Comparison of ENCODE assay signal across 8 mouse cellular contexts in the genomic region with DNA sequence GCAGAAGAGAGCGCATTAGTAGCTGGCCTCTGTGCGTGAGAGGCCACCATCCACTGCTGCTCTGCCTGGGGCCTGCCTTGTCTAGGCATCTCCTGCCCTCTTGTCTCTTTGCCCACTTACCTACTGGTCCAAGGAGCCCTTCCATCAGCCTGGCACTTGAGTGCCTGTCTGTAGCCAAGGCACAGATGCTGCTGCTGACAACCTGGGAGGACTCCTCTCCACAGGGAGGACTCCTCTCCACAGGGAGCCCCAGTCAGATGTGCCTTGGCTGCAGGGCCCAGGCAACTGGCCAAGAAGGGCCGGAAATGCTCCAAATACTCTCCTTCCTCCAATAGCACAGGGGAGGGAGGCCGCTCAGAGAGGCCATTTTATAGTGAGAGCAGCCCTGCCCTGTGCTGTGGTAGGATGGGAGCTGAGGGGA. TPM values are rescaled to one million over a fixed set of nuclear protein-coding genes. Genes with fewer than 3 reads are reported as not detected.
DNase-seq lines count a peak whose midpoint lies in the region; ATAC-seq lines count a peak whose summit lies in the region.

No protein-coding gene starts in this region.

- H3K27me3 ChIP-seq in embryonic facial prominence, embryonic 14.5 days (replicated peaks; ENCODE audit: control insufficient read depth, insufficient read depth, low read length) = no peaks in the 10 kb centered on the region
- no peaks in the 10 kb centered on the region for H3K27me3 ChIP-seq in heart, embryonic 13.5 days (replicated peaks)
- no peaks in the 10 kb centered on the region for H3K27me3 ChIP-seq in liver, embryonic 13.5 days
- no peaks in the 10 kb centered on the region; the same call in 1 of the 2 replicates for H3K27me3 ChIP-seq in neural tube, embryonic 12.5 days (replicated peaks)

- peak overlapping the region; percentile 17; the same call in 1 of the 2 replicates for H3K9ac ChIP-seq in embryonic facial prominence, embryonic 14.5 days (ENCODE audit: low read depth, low read length)
- peak overlapping the region; percentile 69 for H3K9ac ChIP-seq in heart, embryonic 13.5 days
- no peak overlapping the region for H3K9ac ChIP-seq in liver, embryonic 13.5 days
- H3K9ac ChIP-seq in neural tube, embryonic 12.5 days = peak overlapping the region; percentile 38; the same call in 1 of the 2 replicates

- 39% methylated on average over 4 of the region's 4 CpGs for WGBS in embryonic facial prominence, embryonic 14.5 days
- WGBS in heart, embryonic 13.5 days = 32% methylated on average over 4 of the region's 4 CpGs
- WGBS in liver, embryonic 13.5 days (ENCODE audit: insufficient replicate concordance) = 70% methylated on average over 4 of the region's 4 CpGs
- 59% methylated on average over 4 of the region's 4 CpGs for WGBS in neural tube, embryonic 12.5 days

- H3K4me3 ChIP-seq in embryonic facial prominence, embryonic 14.5 days (ENCODE audit: low read depth, low read length) = 0 out of 2 replicates have a peak overlapping the region, but pooled peaks have one; percentile 2
- H3K4me3 ChIP-seq in heart, embryonic 13.5 days = peak overlapping the region; percentile 17
- no peak overlapping the region for H3K4me3 ChIP-seq in liver, embryonic 13.5 days (replicated peaks)
- no peak overlapping the region for H3K4me3 ChIP-seq in neural tube, embryonic 12.5 days

- DNase-seq in layer of hippocampus, adult 11-12 months (ENCODE audit: low spot score) = peak; percentile 77
- DNase-seq in layer of hippocampus, adult 9-10 months (ENCODE audit: low spot score) = no peak
- peak; percentile 92 for DNase-seq in embryonic facial prominence, embryonic 14.5 days (ENCODE audit: low spot score)
- peak; percentile 95 for DNase-seq in kidney, postnatal 10 days
- DNase-seq in liver, embryonic 13.5 days = no peak
- peak; percentile 58 to 86 for DNase-seq in urinary bladder, postnatal 36 days (ENCODE audit: low spot score in 2 of 2)

- peak overlapping the region; percentile 84 for H3K27ac ChIP-seq in embryonic facial prominence, embryonic 14.5 days (replicated peaks; ENCODE audit: low read depth, low read length)
- peak overlapping the region; percentile 100 for H3K27ac ChIP-seq in heart, embryonic 13.5 days (replicated peaks)
- H3K27ac ChIP-seq in liver, embryonic 13.5 days = peak overlapping the region; percentile 43; the same call in 1 of the 2 replicates
- no peak overlapping the region for H3K27ac ChIP-seq in neural tube, embryonic 12.5 days

- peaks cover 11% of the 10 kb centered on the region; the same call in 1 of the 2 replicates for H3K36me3 ChIP-seq in embryonic facial prominence, embryonic 14.5 days (ENCODE audit: control insufficient read depth, insufficient read depth, low read length)
- peaks cover 5% of the 10 kb centered on the region for H3K36me3 ChIP-seq in heart, embryonic 13.5 days
- peaks cover 11% of the 10 kb centered on the region for H3K36me3 ChIP-seq in liver, embryonic 13.5 days
- peaks cover 4% of the 10 kb centered on the region for H3K36me3 ChIP-seq in neural tube, embryonic 12.5 days

- peak; percentile 38 for ATAC-seq in embryonic facial prominence, embryonic 14.5 days (ENCODE audit: low read depth)
- ATAC-seq in heart, embryonic 13.5 days (ENCODE audit: extremely low read depth, insufficient number of reproducible peaks, low FRiP score, low TSS enrichment) = peak; percentile 38; the same call in 1 of the 2 replicates
- ATAC-seq in liver, embryonic 13.5 days (ENCODE audit: low read depth) = 0 out of 2 replicates have a peak, but pooled peaks have one; percentile 11
- no peak; the same call in 1 of the 2 replicates for ATAC-seq in neural tube, embryonic 12.5 days (ENCODE audit: low FRiP score, low read depth)

- peaks cover 69% of the 10 kb centered on the region for H3K4me1 ChIP-seq in embryonic facial prominence, embryonic 14.5 days (ENCODE audit: control insufficient read depth, insufficient read depth, low read length)
- H3K4me1 ChIP-seq in heart, embryonic 13.5 days = peaks cover 100% of the 10 kb centered on the region
- H3K4me1 ChIP-seq in liver, embryonic 13.5 days (replicated peaks) = peaks cover 90% of the 10 kb centered on the region
- H3K4me1 ChIP-seq in neural tube, embryonic 12.5 days = peaks cover 76% of the 10 kb centered on the region

- H3K4me2 ChIP-seq in embryonic facial prominence, embryonic 14.5 days (ENCODE audit: low read depth, low read length) = peak overlapping the region; percentile 39
- H3K4me2 ChIP-seq in heart, embryonic 13.5 days = peak overlapping the region; percentile 54
- H3K4me2 ChIP-seq in liver, embryonic 13.5 days = 0 out of 2 replicates have a peak overlapping the region, but pooled peaks have one; percentile 12
- H3K4me2 ChIP-seq in neural tube, embryonic 12.5 days (replicated peaks) = peak overlapping the region; percentile 32; the same call in 1 of the 2 replicates

- no peaks in the 10 kb centered on the region for H3K9me3 ChIP-seq in embryonic facial prominence, embryonic 14.5 days (ENCODE audit: control insufficient read depth, low read length)
- no peaks in the 10 kb centered on the region for H3K9me3 ChIP-seq in heart, embryonic 13.5 days
- H3K9me3 ChIP-seq in liver, embryonic 13.5 days (replicated peaks) = no peaks in the 10 kb centered on the region
- no peaks in the 10 kb centered on the region for H3K9me3 ChIP-seq in neural tube, embryonic 12.5 days

RNA-seq across cellular contexts. Expression of gene Ctdsp2, which starts 8.0 kb away (rescaled TPM):
- polyA plus RNA-seq in embryonic facial prominence, embryonic 14.5 days (2014; fragmentation: Nextera tagmentation; extraction: Ambion mirVana) = 109 and 116 TPM in 2 replicates
- 37.1 and 39.6 TPM in 2 replicates for polyA plus RNA-seq in heart, embryonic 13.5 days (2015; fragmentation: Nextera tagmentation; extraction: Ambion mirVana)
- polyA plus RNA-seq in liver, embryonic 13.5 days (2015; fragmentation: Nextera tagmentation; extraction: Ambion mirVana) = 9.9 and 10.8 TPM in 2 replicates
- 39.4 and 42.6 TPM in 2 replicates for polyA plus RNA-seq in neural tube, embryonic 12.5 days (2016; fragmentation: Nextera tagmentation; extraction: Ambion mirVana)

RNA-seq across cellular contexts. Expression of gene Avil, which starts 14.0 kb away (rescaled TPM):
- polyA plus RNA-seq in embryonic facial prominence, embryonic 14.5 days (2014; fragmentation: Nextera tagmentation; extraction: Ambion mirVana) = 7.8 and 9.0 TPM in 2 replicates
- 0.17 and 0.21 TPM in 2 replicates for polyA plus RNA-seq in heart, embryonic 13.5 days (2015; fragmentation: Nextera tagmentation; extraction: Ambion mirVana)
- 0.08 and 0.12 TPM in 2 replicates for polyA plus RNA-seq in liver, embryonic 13.5 days (2015; fragmentation: Nextera tagmentation; extraction: Ambion mirVana)
- 5.2 and 10.0 TPM in 2 replicates for polyA plus RNA-seq in neural tube, embryonic 12.5 days (2016; fragmentation: Nextera tagmentation; extraction: Ambion mirVana)

RNA-seq across cellular contexts. Expression of gene Tsfm, which starts 44.1 kb away (rescaled TPM):
- polyA plus RNA-seq in embryonic facial prominence, embryonic 14.5 days (2014; fragmentation: Nextera tagmentation; extraction: Ambion mirVana) = 61.0 and 61.3 TPM in 2 replicates
- 86.6 and 92.5 TPM in 2 replicates for polyA plus RNA-seq in heart, embryonic 13.5 days (2015; fragmentation: Nextera tagmentation; extraction: Ambion mirVana)
- polyA plus RNA-seq in liver, embryonic 13.5 days (2015; fragmentation: Nextera tagmentation; extraction: Ambion mirVana) = 65.7 and 75.6 TPM in 2 replicates
- 70.7 and 70.9 TPM in 2 replicates for polyA plus RNA-seq in neural tube, embryonic 12.5 days (2016; fragmentation: Nextera tagmentation; extraction: Ambion mirVana)

RNA-seq across cellular contexts. Expression of gene Mettl1, which starts 54.7 kb away (rescaled TPM):
- 47.7 and 55.9 TPM in 2 replicates for polyA plus RNA-seq in embryonic facial prominence, embryonic 14.5 days (2014; fragmentation: Nextera tagmentation; extraction: Ambion mirVana)
- 36.3 and 41.7 TPM in 2 replicates for polyA plus RNA-seq in heart, embryonic 13.5 days (2015; fragmentation: Nextera tagmentation; extraction: Ambion mirVana)
- polyA plus RNA-seq in liver, embryonic 13.5 days (2015; fragmentation: Nextera tagmentation; extraction: Ambion mirVana) = 28.3 and 29.5 TPM in 2 replicates
- 31.5 and 32.5 TPM in 2 replicates for polyA plus RNA-seq in neural tube, embryonic 12.5 days (2016; fragmentation: Nextera tagmentation; extraction: Ambion mirVana)

RNA-seq across cellular contexts. Expression of gene Eef1akmt3, which starts 54.8 kb away (rescaled TPM):
- 0.84 and 1.0 TPM in 2 replicates for polyA plus RNA-seq in embryonic facial prominence, embryonic 14.5 days (2014; fragmentation: Nextera tagmentation; extraction: Ambion mirVana)
- polyA plus RNA-seq in heart, embryonic 13.5 days (2015; fragmentation: Nextera tagmentation; extraction: Ambion mirVana) = 0.33 and 0.34 TPM in 2 replicates
- 0.07 and 0.14 TPM in 2 replicates for polyA plus RNA-seq in liver, embryonic 13.5 days (2015; fragmentation: Nextera tagmentation; extraction: Ambion mirVana)
- polyA plus RNA-seq in neural tube, embryonic 12.5 days (2016; fragmentation: Nextera tagmentation; extraction: Ambion mirVana) = 0.15 and 0.17 TPM in 2 replicates

Comparison
In these comparisons a context has a peak if more than half of its experiments do, and no peak if none do; other contexts are left out.
1. DNase-seq: peak in layer of hippocampus, adult 11-12 months (single experiment), embryonic facial prominence, embryonic 14.5 days (single experiment), kidney, postnatal 10 days (single experiment) and urinary bladder, postnatal 36 days (2 of 2); none in layer of hippocampus, adult 9-10 months (single experiment) and liver, embryonic 13.5 days (single experiment).
2. H3K4me3 ChIP-seq: peak in embryonic facial prominence, embryonic 14.5 days (single experiment) and heart, embryonic 13.5 days (single experiment); none in liver, embryonic 13.5 days (single experiment) and neural tube, embryonic 12.5 days (single experiment).
3. Peak in every context shown above with its lines, with median percentiles within 50 percentile points of each other: H3K4me2 ChIP-seq.